Mouse (Mus musculus): Measurements from ENCODE around the gene Slc25a34.

Gene Slc25a34

GRCm38 (mm10) chr4:141623666-141624065, at the start of gene Slc25a34:
Gene Slc25a34, minus strand, starts transcription at chr4:141623821.
- DNase-seq (ENCODE audit: low spot score), result no peak

- no peak for DNase-seq (ENCODE audit: low spot score)
Measured at GRCm38 (mm10) chr4:141672325-141672724, 48.7 kb upstream of the Slc25a34 start.

- no peak for DNase-seq (ENCODE audit: low spot score)
Measured at GRCm38 (mm10) chr4:141671389-141671788, 47.8 kb upstream of the Slc25a34 start.

GRCm38 (mm10) chr4:141669898-141670712, 46.5 kb upstream of the Slc25a34 start:
- no peak for DNase-seq (ENCODE audit: low spot score)

GRCm38 (mm10) chr4:141664799-141665198, 41.2 kb upstream of the Slc25a34 start, which contains the start of gene Plekhm2:
Gene Plekhm2, minus strand, starts transcription at chr4:141664899.
- DNase-seq (ENCODE audit: low spot score), result no peak

GRCm38 (mm10) chr4:141664011-141664745, 40.6 kb upstream of the Slc25a34 start:
- peak; percentile 81 for DNase-seq (ENCODE audit: low spot score)

GRCm38 (mm10) chr4:141663122-141663931, 39.7 kb upstream of the Slc25a34 start:
- peak; percentile 59 for DNase-seq (ENCODE audit: low spot score)

GRCm38 (mm10) chr4:141660884-141661283, 37.3 kb upstream of the Slc25a34 start:
- DNase-seq (ENCODE audit: low spot score), result no peak

GRCm38 (mm10) chr4:141659739-141660138, 36.1 kb upstream of the Slc25a34 start:
- no peak for DNase-seq (ENCODE audit: low spot score)

- DNase-seq (ENCODE audit: low spot score), result no peak
Measured at GRCm38 (mm10) chr4:141658846-141659484, 35.3 kb upstream of the Slc25a34 start.

GRCm38 (mm10) chr4:141656932-141657331, 33.3 kb upstream of the Slc25a34 start:
- DNase-seq (ENCODE audit: low spot score), result no peak

GRCm38 (mm10) chr4:141655908-141656608, 32.4 kb upstream of the Slc25a34 start:
- no peak for DNase-seq (ENCODE audit: low spot score)

- DNase-seq (ENCODE audit: low spot score), result no peak
Measured at GRCm38 (mm10) chr4:141654509-141654908, 30.9 kb upstream of the Slc25a34 start.

- DNase-seq (ENCODE audit: low spot score), result no peak
Measured at GRCm38 (mm10) chr4:141653813-141654212, 30.2 kb upstream of the Slc25a34 start.

GRCm38 (mm10) chr4:141653044-141653443, 29.4 kb upstream of the Slc25a34 start:
- DNase-seq (ENCODE audit: low spot score), result no peak

GRCm38 (mm10) chr4:141651944-141652343, 28.3 kb upstream of the Slc25a34 start:
- DNase-seq (ENCODE audit: low spot score), result no peak

- DNase-seq (ENCODE audit: low spot score), result no peak
Measured at GRCm38 (mm10) chr4:141651286-141651685, 27.7 kb upstream of the Slc25a34 start.

GRCm38 (mm10) chr4:141649244-141649643, 25.6 kb upstream of the Slc25a34 start:
- peak; percentile 72 for DNase-seq (ENCODE audit: low spot score)

GRCm38 (mm10) chr4:141648262-141648661, 24.6 kb upstream of the Slc25a34 start:
- DNase-seq (ENCODE audit: low spot score), result no peak

- no peak for DNase-seq (ENCODE audit: low spot score)
Measured at GRCm38 (mm10) chr4:141647187-141647586, 23.6 kb upstream of the Slc25a34 start.

- DNase-seq (ENCODE audit: low spot score), result no peak
Measured at GRCm38 (mm10) chr4:141645988-141646387, 22.4 kb upstream of the Slc25a34 start.

Data from testis, postnatal 10 days (tissue).